Mouse (Mus musculus): ENCODE measurements around the gene Dhx16.
A peak's percentile ranks its signal among the peaks of the same experiment; 100 is the strongest.

Dhx16 gene

DNA sequence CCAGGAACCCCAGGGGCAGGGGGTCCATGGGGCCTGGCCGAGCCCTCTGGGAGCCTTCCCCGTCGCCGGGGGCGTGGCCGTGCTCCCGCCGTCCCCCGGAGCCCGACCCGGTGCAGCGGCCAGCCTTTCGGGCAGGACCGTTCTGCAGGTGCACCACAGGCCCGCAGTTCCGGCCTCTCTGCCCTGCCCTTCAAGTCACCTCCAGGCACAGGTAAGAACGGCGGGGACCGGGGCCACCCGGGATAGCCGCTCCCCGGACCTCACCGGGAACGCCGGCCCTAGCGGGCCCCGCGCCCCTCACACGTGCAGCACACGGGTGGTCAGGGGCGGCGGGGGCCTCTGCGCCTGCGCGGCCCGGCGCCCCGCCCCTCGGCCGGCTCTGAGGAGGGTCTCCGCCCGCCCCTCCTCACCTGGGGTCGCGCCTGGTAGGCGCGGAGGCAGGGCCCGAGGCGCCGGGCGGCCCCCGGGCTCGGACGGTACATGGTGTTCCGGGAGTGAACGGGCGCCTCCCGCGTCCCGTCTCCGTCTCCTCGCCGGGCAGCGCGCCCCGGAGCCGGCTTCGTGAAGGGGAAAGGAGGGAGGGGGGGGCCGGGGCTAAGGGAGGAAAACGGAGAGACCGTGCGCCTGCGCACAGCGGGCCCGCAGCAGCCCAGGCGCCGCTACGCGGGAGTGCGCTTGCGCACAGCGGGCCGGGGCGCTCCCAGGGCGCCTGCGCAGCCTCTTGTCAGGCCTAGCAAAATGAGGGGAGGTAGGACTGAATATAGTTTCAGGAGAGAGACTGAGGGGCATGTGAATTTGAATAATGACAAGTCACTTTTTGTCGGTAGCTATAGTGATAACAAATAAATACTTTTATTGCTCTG lies 17.4 kb downstream of the Dhx16 start, which contains the start of gene 2310061I04Rik:
Gene 2310061I04Rik (minus strand): TSS at position 651 of the 863 bp plus-strand sequence.
- peak; percentile 89 for DNase-seq (ENCODE audit: low spot score)

DNA sequence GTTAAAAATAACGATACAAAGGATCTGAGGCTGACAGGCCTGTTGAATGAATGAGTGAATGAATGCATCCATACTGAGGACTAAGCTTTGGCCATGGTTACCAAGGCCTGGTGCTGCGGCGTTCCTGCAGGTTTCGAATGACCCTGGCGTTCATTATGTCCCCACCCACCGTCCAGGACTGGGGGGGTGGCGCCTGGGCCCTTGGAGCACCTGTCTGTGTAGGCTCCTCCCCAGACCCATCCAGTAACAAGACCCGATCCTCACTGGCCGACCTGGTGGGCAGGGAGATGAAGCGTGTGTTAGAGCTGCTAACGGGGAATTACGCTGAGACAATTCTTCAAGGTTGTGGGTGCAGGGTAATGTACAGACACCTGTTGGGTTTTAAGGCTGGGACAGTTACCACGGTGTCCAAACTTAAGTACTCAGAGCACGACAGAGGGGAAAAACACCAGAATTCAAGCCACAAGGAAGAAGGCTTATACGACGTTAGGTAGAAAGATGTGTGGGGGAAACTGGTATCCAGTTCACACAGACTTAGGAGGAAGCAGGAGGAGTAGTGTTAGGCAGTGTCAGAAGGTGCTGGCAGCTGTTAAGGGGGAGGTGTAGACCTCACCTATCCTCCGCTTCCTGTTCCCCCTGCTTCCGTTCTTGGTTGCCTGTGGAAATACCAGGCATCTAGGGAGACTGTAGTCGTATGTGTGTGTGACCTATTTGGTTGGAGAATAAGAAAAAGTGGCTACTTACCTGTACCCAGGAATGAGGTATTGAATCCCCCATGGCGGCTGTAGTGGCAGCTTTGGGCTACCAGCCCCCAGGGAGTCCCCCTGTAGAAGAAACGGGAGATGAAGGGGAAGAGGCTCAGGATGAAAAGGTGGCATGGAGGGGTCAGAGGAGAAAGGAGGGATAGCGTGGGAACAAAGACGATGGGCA lies 18.3 kb downstream of the Dhx16 start:
- no peak for DNase-seq (ENCODE audit: low spot score)

DNA sequence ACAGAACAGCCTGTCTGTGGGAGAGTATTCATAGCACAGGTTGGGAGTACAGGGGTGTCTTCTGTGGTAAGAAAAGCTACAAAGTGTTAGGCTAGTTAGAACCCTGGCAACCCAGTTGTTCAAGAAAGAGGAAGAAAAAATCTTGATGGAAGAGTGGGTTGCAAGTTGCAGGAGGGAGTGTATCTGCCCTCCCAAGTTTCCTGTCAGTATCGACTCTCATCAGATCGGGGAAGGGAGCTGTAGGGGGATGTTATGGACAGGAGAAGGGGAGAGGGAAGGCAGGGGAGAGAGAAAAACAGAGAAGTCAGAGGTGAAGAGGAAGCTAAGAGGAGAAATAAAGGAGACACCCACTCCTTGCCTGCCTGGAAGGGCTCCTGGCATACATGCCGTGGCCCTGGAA lies 21.0 kb downstream of the Dhx16 start:
- no peak for DNase-seq (ENCODE audit: low spot score)

DNA sequence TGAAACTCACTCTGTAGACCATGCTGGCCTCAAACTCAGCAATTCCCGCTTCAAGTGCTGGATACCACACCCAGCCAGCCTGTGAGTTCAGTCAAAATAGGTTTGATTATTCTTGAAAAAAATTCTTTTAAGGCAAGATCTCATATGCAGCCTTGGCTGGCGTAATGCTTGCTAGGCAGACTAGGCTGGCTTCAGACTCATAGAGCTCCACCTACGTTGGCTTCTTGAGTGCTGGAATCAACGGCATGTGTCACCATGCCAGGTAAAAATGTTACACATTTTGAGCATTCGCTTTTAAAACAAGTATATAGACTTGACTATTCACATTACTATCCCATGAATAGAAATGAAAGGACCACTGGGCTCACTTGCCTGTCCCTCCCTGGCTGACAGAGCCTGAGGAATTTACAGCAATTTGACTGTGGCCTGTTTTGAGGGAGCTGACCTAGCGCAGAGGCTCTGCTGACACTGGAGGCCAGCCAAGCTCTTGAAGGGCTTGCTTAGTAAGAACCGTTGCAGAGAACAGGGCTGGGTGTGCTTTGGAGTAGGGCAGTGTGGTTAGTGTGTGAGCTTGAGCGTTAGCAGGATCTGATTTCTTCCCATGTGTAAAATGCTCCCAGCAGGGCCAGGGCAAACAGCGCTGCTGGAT lies 23.8 kb downstream of the Dhx16 start:
- DNase-seq (ENCODE audit: low spot score) = no peak

DNA sequence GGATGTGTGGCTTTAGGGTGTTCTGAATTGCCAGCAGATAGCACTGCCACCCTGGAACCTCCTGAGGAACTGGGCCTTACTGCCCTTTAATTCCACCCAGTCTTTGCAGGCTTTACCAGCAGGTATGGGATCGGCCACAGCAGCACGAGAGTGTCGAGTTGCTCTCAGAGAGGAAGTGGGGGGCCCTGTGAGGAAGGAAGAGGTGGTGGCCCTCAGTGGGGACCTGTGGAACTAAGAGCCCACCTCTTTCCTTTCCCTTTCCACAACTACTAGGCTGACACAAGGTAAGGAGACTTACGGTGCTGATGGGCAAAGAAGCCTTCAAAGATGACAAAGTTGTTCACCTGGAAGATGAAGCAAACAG lies 24.4 kb downstream of the Dhx16 start:
- no peak for DNase-seq (ENCODE audit: low spot score)

DNA sequence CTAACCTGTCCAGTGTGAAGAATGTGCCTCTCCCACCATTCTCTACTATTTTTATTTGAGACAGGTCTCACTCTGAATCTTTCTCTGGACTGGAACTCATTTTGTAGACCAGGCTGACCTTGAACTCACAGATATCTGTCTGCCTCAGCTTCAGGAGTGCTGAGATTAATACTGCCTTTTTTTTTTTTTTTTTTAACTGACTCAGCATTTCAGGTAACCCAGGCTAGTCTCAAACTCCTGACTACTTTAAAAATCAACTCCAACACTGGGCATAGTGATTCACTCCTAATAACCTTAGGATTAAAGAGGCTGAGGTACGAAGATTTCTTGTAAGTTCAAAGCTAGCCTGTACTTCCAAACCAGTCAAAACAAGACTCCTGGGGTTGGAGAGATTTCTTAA lies 26.0 kb downstream of the Dhx16 start:
- DNase-seq (ENCODE audit: low spot score) = no peak

DNA sequence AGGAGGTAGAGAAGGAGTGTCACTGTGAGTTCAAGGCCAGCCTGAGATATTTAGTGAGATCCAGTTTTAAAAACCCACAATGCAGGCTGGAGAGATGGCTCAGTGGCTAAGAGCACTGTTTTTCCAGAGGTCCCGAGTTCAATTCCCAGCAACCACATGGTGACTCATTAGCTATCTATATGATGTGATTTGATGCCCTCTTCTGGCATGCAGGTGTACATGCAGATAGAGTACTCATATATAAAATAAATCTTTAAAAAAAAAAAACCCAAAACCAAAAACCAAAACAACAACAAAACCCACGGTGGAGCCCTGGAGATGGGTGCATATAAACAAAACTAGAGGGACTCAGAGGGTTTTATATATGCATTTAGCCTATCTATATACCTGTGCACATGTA lies 28.0 kb downstream of the Dhx16 start:
- DNase-seq (ENCODE audit: low spot score) = no peak

DNA sequence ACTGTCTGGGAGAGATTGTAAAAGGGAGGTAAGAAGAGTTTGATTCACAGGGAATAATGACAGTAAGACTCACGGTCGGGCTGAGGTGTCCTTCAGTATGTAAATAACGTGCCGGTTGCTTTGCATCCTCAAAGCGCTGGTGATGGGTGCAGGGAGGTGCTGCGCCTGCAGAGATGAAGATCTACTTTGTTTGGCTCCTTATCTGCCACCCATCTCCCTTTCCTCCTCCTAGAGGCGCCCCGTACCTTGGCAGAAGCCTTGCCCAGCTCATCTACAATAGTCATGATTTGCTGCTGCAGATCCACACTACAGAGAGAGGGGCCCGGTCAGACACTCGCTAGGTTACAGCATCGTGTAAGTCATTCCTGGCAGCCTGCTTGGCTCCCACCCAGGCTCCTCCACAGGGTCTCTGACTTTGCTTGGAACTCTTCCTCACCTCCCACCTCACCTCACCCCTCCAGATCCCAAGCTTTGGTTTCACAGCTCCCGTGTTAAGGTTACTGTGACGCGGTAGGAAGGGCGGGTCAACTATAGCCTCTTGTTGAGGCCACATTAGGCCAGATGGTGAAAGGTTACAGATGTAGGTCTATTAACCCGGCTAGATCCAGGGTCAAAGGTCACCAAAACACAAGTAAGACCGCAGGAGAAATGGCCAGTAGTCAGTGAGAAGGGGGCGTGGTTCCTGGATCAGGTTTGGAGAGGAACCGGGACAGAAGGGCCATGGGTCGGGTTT lies 29.7 kb downstream of the Dhx16 start:
- DNase-seq (ENCODE audit: low spot score) = no peak

DNA sequence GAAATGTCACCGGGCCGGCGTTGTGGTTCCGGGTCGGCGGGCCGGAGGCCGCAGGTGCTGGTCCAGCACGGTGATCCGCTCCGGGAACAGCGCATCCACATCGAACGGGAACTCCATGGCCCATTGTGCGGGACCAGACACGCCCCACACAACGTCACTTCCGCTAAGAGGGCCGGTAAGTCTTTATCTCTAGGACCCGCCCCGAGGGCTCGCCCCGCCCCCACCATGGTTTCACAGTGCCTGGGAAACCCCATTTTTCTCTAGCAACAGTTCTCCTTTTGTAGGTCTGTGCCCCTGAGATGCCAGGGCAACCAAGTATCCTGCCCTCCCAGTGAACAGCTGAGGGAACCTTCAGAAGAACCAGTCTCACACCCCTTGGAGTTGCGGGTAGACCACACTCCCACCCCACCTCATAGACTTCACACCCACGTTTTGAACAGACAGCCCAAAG lies 30.3 kb downstream of the Dhx16 start, which contains the start of gene Atat1:
Gene Atat1 (minus strand): TSS at position 157 of the 451 bp plus-strand sequence.
- DNase-seq (ENCODE audit: low spot score) = peak; percentile 95

DNA sequence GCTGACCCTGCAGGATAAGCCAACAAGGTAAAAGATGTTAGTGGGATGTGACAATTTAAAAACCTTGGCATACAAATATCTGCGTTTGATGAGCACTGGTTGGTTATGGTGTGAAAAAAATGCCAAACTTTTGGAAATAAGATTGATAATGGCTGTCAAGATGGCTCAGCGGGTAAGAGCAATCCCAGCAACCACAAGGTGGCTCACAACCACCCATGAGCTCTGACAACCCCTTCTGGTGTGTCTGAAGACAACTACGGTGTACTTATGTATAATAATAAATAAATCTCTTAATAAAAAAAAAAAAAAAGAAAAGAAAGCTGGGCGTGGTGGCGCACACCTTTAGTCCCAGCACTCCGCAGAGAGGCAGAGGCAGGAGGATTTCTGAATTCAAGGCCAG lies 35.4 kb downstream of the Dhx16 start:
- no peak for DNase-seq (ENCODE audit: low spot score)

DNA sequence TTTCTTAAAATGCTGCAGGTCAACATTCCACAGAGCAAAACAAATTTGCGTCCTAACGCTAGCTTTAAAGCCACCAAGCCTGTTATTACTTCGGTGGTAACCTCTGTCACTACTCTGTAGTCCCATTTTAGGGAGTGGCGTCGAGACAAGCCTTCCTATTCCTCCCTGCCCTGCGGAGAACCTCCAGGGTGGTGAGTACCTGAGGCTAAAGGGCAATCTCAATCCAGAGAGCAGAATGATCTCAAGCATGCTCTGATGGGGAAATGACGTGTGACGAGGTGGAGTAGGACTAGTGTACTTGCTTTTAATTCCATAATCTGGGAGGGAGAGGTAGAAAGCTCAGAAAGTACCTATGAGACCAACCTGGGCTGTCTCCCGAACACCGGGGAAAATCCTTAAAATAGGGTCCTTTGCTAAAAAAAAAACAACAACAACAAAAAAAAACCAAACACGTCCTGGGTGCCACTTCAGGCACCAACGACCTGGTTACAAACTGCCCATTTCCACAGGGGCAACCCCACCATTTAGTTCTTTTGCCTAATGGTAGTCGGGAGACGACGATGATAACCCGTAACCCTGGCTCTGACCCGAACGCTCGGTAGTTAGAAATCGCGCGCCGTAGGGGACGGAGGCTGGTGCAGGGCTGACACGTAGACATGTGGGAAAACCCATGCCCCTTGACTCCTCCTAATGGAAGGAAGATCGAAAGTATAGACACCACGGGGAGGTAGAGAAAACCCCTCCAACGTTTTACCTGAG lies 36.1 kb downstream of the Dhx16 start:
- no peak for DNase-seq (ENCODE audit: low spot score)

DNA sequence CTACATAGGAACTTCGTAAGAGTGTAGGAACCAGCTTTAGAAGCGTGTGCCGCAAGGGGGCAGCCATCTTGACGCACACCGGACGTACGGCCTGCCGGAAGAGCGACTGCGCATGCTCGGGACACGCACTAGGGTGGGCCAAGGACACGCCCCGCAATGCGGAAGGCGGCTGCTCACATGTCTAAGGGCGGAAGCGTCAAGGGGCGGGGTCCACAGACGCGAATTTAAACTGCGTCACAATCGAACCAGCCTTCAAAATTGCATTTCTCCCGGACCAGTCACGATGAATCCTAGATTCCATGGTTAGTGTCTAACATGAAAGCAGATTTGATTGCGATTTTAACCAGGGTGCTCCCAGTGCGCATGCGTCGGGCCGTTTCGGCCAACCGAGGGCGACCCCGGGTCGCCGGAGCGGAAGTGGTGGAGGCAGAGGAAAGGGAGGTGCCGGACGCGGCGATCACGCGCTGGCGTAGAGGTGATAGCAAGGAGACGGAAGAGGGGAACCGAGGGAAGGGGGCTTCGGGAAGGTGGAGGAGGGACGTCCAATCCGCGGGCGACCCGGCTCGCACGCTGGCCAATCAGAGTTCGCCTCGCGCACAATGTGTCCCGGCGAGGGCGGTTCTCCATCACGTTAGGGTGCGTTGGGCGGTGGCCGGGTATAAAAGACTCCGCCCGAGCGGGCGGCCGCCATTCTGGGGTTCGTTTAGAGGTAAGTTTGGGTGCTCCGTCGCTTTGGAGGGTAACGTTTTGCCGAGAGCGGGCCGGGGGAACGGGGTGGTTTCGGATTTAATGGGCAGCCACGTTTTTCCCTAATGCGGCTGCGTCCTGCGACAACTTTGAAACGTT lies 36.9 kb downstream of the Dhx16 start, which contains the start of the genes Mrps18b and Ppp1r10:
Gene Mrps18b (minus strand): TSS at position 93 of the 846 bp plus-strand sequence.
Gene Ppp1r10 (plus strand): TSS at position 138 of the 846 bp plus-strand sequence.
- peak; percentile 96 for DNase-seq (ENCODE audit: low spot score)

DNA sequence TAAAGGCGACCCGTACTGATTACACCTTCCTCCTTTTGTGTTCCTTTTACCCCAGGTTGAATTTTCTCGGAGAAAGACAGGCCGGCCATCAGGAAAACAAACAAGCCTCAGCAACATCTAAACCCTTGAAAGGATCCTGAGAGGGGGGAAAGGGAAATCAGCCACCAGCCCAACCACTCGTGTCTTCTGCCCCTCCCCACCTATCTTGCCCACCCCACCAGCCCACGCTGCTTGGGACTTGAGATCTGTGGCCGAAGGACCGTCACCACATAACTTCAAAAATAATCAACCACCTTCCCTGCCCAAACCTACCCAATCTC lies 37.5 kb downstream of the Dhx16 start:
- no peak for DNase-seq (ENCODE audit: low spot score)

DNA sequence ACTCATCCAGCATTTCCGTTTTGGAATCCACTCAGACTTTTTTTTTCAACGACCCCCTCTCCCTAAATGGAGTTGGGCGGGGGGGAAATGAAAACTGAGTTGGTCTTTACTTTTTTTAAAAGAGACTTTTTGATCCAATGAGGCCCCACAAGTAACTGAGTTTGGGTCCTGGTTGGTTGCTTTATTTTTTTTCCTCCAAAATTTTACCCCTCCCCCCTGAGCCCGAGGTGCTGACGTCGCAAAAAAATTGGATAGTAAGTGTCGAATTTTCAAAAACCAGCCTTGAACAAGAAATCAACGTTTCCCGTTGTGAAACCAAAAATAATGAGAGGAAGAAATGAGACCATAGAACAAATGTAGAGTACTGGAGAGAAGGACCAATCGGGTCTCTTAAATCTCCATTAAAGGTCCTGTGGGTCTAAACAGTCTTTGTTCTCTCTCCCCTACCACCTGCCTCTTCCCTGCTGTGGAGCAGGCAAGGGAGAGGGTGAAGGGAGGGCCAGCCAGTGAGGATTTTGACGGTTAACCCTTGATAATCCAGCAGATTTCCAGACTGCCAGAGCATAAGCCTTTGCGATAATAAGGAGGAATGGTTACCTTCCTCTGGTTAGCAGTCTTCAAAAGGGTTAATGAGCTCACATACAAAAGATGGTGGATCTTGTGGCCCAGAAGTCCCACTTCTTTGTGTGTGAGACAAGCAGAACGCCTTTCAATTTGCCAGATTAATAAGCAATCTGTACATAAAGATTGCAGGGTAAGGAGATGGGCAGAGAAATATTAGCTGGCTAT lies 38.0 kb downstream of the Dhx16 start:
- peak; percentile 44 for DNase-seq (ENCODE audit: low spot score)

DNA sequence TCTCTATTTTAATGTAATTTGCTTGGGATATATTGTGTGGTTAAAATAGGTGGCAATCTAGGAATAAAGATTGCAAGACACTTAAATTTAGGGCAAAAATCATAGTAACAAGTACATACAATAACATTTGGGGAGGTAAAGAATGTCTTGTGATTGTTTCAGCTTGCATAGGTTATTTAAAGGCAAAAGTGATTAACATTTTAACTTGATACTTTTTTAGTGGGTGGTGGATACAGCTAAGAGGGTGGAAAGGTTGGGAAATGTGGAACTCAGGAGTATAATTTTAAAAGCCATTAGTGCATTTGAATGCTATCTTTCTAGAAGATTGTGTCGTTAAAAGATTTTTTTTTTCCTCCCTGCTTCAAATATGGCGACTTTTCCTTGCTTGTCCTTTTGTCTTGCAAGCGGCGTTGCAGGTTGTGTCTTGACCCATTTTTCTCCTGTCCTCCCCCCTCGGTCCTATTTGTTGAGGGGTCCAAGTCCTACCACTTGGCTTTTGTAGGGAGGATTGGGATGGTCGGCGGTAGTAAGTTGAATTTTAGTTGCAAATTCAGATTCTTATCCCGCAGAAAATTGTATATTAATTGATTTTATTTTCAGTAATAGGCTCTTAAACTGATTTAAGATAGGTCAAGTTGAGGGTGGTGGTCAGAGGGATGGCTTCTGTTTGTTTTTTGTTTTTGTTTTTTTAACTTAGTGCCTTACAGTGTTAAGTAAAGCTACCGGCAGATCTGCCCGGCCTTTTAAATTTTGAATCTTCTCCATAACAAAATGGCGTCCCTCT lies 38.8 kb downstream of the Dhx16 start:
- peak; percentile 42 for DNase-seq (ENCODE audit: low spot score)

DNA sequence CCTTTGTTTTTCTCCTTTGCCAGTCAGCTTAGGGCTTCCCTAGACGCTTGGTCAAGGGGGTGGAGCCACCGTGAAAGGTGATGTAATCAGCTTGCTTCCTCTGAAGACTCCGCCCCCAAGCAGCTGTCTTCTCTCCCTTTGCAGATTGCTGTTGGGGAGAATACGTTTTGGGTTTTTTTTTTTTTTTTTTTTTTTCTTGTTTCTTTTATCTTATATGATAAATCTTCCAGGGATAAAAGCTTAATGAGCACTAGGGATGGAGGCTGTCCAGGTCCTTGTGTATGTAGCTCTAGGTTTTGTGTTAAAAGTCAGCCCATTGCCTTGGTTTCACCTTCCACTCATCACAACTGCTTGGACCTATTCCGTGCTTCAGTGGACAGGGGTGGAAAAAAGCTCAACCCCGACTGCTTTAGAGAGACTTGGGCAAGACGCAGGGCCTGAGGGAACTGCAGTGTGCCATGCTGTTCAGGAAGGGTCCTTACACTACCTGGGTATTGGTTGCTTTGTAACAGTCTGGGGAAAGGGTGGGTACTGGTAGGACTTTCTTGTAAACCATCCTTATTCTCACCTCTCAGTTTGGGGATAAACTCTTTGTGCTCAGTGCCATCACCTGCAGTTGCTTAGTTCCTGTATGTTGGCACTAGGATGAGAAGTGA lies 39.6 kb downstream of the Dhx16 start:
- DNase-seq (ENCODE audit: low spot score) = peak; percentile 81

DNA sequence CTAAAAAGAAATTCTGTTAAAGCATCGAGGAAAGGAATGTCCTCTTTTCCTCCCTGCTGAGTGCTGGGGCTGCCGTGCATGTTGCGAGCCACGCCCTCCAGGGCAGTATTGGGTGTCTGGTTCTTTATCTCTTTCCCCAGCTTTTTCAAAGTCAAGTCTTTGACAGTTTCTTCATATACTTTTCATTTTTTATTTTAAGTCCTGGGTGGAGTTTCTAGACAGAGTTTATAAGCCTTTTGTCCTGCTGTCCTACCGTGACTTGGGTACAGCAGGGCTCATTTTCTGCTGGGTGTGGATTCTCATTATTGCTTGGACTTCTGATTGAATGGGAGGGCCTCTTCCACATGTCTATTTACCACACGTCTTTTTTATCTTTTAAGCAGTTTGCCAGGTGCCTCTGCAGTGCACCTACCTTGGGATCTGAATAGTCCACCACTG lies 40.3 kb downstream of the Dhx16 start:
- DNase-seq (ENCODE audit: low spot score) = no peak

DNA sequence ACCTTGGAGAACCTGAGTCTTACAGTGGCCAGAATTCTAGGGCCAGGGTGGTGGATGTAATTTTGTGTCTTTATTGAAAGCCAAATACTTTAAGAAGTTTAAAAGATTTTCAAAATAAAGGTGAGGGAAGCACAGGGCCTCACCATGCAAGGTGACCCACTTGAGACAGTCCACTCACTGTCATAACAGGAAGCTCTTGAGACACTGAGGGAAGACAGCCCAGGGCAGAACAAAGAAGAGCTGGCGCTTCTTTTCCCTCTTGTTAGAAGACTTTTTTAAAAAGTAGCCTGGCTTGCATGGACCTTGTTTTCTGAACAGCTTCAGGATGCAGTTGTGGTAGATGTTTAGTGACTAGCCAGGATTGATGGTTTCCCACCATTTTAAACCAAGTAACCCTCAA lies 40.8 kb downstream of the Dhx16 start:
- DNase-seq (ENCODE audit: low spot score) = no peak

Data from ovary, postnatal 14 days (tissue).